Mouse (Mus musculus) stomach, postnatal 0 days (tissue): Measurements from ENCODE around the gene Zc2hc1b. TPM values are rescaled to one million over a fixed set of nuclear protein-coding genes. Genes with fewer than 3 reads are reported as not detected.

Experiments
- ATAC-seq: fragments of 200-750 bp; cut with Nextera tagmentation; 2 replicates; pipeline ENCODE4 v1.8.0; 2017; ENCODE audit not compliant: low FRiP score, low TSS enrichment
- DNase-seq: peaks from one replicate; pipeline ENCODE4 v3.0.0-alpha.2; 2016; ENCODE audit warnings: low spot score
- H3K27ac ChIP-seq: fragments of 300-500 bp; sonication (generic); replicated peaks from 2 replicates; pipeline ENCODE4 v1.5.1; 2014; ENCODE audit warnings: mild to moderate bottlenecking, control low read depth
- H3K27me3 ChIP-seq: fragments of 300-500 bp; sonication (generic); 2 replicates; pipeline ENCODE4 v1.6.1; 2014; ENCODE audit warnings: low read length; ENCODE audit not compliant: control insufficient read depth, insufficient read depth
- H3K36me3 ChIP-seq: fragments of 300-500 bp; sonication (generic); 2 replicates; pipeline ENCODE4 v1.6.1; 2014; ENCODE audit warnings: low read length, mixed read lengths; ENCODE audit not compliant: control insufficient read depth, insufficient read depth
- H3K4me1 ChIP-seq: fragments of 300-500 bp; sonication (generic); replicated peaks from 2 replicates; pipeline ENCODE4 v1.6.1; 2014; ENCODE audit warnings: antibody characterized with exemption; ENCODE audit not compliant: control insufficient read depth, insufficient read depth
- H3K4me2 ChIP-seq: fragments of 300-500 bp; sonication (generic); replicated peaks from 2 replicates; pipeline ENCODE4 v1.6.1; 2014; ENCODE audit warnings: low read depth, mild to moderate bottlenecking, control low read depth, moderate library complexity
- H3K4me3 ChIP-seq: fragments of 300-500 bp; sonication (generic); 2 replicates; pipeline ENCODE4 v1.5.1; 2014; ENCODE audit warnings: low read depth, low read length, control low read depth
- H3K9ac ChIP-seq: fragments of 300-500 bp; sonication (generic); 2 replicates; pipeline ENCODE4 v1.6.1; 2014; ENCODE audit warnings: mild to moderate bottlenecking, low read length, control low read depth, mixed read lengths
- H3K9me3 ChIP-seq: fragments of 300-500 bp; sonication (generic); 2 replicates; pipeline ENCODE4 v1.6.1; 2016; ENCODE audit warnings: low read length; ENCODE audit not compliant: control insufficient read depth
- CTCF ChIP-seq: IDR thresholded peaks from 2 replicates; pipeline ENCODE4 v1.5.1; 2016; ENCODE audit warnings: antibody characterized with exemption, low read depth, mild to moderate bottlenecking, moderate library complexity
- EP300 ChIP-seq: optimal IDR thresholded peaks from 2 replicates; pipeline ENCODE3; 2016; ENCODE audit warnings: antibody characterized with exemption
- WGBS: fragments of 180-500 bp; shearing (Covaris S2); extraction: QIAGEN DNeasy Blood & Tissue Kit; methylation state at CpG from one replicate; pipeline ENCODE4 v1.1.7; 2014; 5-methylcytosine and 5-hydroxymethylcytosine counted together
- polyA plus RNA-seq: library from polyadenylated mRNA; unstranded; fragments of >200 nt; fragmentation: Nextera tagmentation; extraction: Ambion mirVana; gene quantifications from 2 replicates; pipeline ENCODE4 v1.2.1, GENCODE M21; 2015

Gene Zc2hc1b
- polyA plus RNA-seq = not detected in 2 replicates

- H3K27ac ChIP-seq = no peak within 1 kb of the TSS
- ATAC-seq (no peak), DNase-seq (peak; percentile 4)
- 44% methylated on average over 7 of the region's 7 CpGs for WGBS
- H3K36me3 ChIP-seq = peaks cover 16% of the 10 kb centered on the region
- no peak within 1 kb of the TSS for H3K4me3 ChIP-seq
- H3K4me2 ChIP-seq = no peak within 1 kb of the TSS
- no peaks in the 10 kb centered on the region for H3K4me1 ChIP-seq
- no peak within 1 kb of the TSS for H3K9ac ChIP-seq
- H3K27me3 ChIP-seq = no peaks in the 10 kb centered on the region
- TF ChIP-seq CTCF = no peak
- no peak for TF ChIP-seq EP300
- no peaks in the 10 kb centered on the region for H3K9me3 ChIP-seq
These were observed at the start of gene Zc2hc1b for GRCm38 (mm10) chr10:13177973-13178624. Zc2hc1b (minus strand) TSS chr10:13178023.

GRCm38 (mm10) chr10:13225377-13226063, 47.7 kb upstream of the Zc2hc1b start:
- no peak for ATAC-seq
- no peak for DNase-seq
- H3K36me3 ChIP-seq = peaks cover 7% of the 10 kb centered on the region; the same call in 1 of the 2 replicates

GRCm38 (mm10) chr10:13222135-13222534, 44.3 kb upstream of the Zc2hc1b start:
- H3K36me3 ChIP-seq = 0 out of 2 replicates have a peak, but pooled peaks cover 2% of the 10 kb centered on the region
- 0 out of 2 replicates have a peak, but pooled peaks cover 2% of the 10 kb centered on the region for H3K4me1 ChIP-seq
- no peak for DNase-seq
- no peaks in the 10 kb centered on the region for H3K27me3 ChIP-seq
- TF ChIP-seq CTCF (no peak), EP300 (no peak)
- ATAC-seq = no peak
- no peak overlapping the region for H3K27ac ChIP-seq
- 87% methylated on average over 3 of the region's 3 CpGs for WGBS
- no peak overlapping the region for H3K9ac ChIP-seq
- H3K4me3 ChIP-seq = no peak overlapping the region
- no peaks in the 10 kb centered on the region for H3K9me3 ChIP-seq
- H3K4me2 ChIP-seq = no peak overlapping the region

More at GRCm38 (mm10) chr10:13225377-13226063, 47.7 kb upstream of the Zc2hc1b start:
- no peak for TF ChIP-seq EP300
- no peak for TF ChIP-seq CTCF
- H3K4me2 ChIP-seq = no peak overlapping the region
- H3K27ac ChIP-seq = peak overlapping the region; percentile 35; the same call in 1 of the 2 replicates
- H3K27me3 ChIP-seq = no peaks in the 10 kb centered on the region
- H3K9me3 ChIP-seq = no peaks in the 10 kb centered on the region
- no peak overlapping the region for H3K4me3 ChIP-seq
- H3K9ac ChIP-seq = no peak overlapping the region
- WGBS = 73% methylated on average over 7 of the region's 7 CpGs
- H3K4me1 ChIP-seq = 0 out of 2 replicates have a peak, but pooled peaks cover 2% of the 10 kb centered on the region

- no peak overlapping the region for H3K27ac ChIP-seq
- 0 out of 2 replicates have a peak, but pooled peaks cover 2% of the 10 kb centered on the region for H3K36me3 ChIP-seq
- H3K4me3 ChIP-seq = no peak overlapping the region
- DNase-seq (no peak), ATAC-seq (no peak)
- no peaks in the 10 kb centered on the region for H3K9me3 ChIP-seq
- no peak for TF ChIP-seq EP300
- TF ChIP-seq CTCF = no peak
- H3K4me1 ChIP-seq = no peaks in the 10 kb centered on the region
- no peak overlapping the region for H3K9ac ChIP-seq
- 71% methylated on average over 1 of the region's 1 CpGs for WGBS
- no peaks in the 10 kb centered on the region for H3K27me3 ChIP-seq
- no peak overlapping the region for H3K4me2 ChIP-seq
These were observed 42.2 kb upstream of the Zc2hc1b start for GRCm38 (mm10) chr10:13220061-13220460.

- 68% methylated on average over 12 of the region's 12 CpGs for WGBS
- Histone ChIP-seq H3K4me1 (no peaks in the 10 kb centered on the region), H3K27me3 (no peaks in the 10 kb centered on the region), H3K36me3 (no peaks in the 10 kb centered on the region), H3K4me2 (no peak overlapping the region), H3K9ac (no peak overlapping the region), H3K9me3 (no peaks in the 10 kb centered on the region), H3K4me3 (no peak overlapping the region), H3K27ac (no peak overlapping the region)
- no peak for DNase-seq
- TF ChIP-seq CTCF = no peak
- TF ChIP-seq EP300 = no peak
- no peak for ATAC-seq
These were observed 36.1 kb upstream of the Zc2hc1b start for GRCm38 (mm10) chr10:13213956-13214355.

GRCm38 (mm10) chr10:13212829-13213228, 35.0 kb upstream of the Zc2hc1b start:
- no peak for ATAC-seq
- 45% methylated on average over 6 of the region's 6 CpGs for WGBS
- no peak overlapping the region for H3K4me3 ChIP-seq
- H3K36me3 ChIP-seq = no peaks in the 10 kb centered on the region
- H3K27me3 ChIP-seq = no peaks in the 10 kb centered on the region
- no peaks in the 10 kb centered on the region for H3K4me1 ChIP-seq
- H3K4me2 ChIP-seq = no peak overlapping the region
- no peak for DNase-seq
- H3K9ac ChIP-seq = no peak overlapping the region
- H3K9me3 ChIP-seq = no peaks in the 10 kb centered on the region
- H3K27ac ChIP-seq = no peak overlapping the region; the same call in 1 of the 2 replicates
- TF ChIP-seq CTCF (no peak), EP300 (no peak)
